Mouse (Mus musculus): ENCODE results near the gene Rnf167.

Rnf167 gene

DNA sequence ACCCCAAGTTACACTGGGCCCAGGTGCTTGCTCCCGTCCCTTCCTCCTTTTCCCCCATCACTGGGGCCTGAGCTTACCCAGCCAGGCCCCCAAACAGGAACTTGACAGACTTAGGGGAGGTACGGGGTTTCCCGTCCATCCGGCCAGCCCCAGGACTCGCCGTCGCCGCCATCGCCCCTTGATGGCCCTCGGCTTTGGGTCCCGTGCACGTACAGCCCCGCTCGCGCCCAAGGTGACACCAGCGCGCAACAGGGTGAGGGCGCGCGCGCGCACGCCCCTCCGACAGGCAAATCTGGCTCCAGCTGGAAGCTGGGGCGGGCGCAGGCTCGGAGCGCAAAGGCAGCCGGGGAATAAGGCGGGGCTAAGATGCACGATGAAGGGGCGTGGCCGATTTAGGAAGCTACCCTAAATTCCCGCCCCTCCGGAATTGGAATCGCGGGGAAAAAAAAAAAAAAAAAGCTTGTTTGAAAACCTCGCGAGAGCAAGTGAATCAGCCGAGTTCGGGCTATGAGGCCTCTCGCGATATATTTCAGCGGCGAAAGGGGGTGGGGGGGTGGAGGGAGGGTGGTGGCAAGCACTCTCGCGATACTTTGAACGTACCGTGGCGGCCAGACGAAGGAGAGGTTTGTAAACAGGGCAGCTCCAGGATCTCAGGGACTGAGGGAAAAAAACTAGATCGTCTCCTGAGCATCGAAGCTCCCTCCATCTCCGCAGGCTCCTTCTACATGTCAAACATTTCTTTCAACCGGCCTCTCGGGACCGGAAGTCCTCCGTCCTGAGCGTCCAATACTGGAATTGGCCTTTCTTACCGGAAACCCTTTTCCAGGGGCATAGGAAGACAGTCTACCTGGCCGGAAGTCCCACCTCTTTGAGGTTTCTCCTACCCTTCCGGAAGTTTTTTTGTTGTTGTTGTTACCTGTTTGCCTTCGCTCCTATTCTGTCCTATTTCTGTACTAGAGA, at the start of gene Rnf167, which contains the start of gene Slc25a11:
TSS of gene Rnf167 (plus strand) at position 545 of the 960 bp plus-strand sequence.
TSS of gene Slc25a11 (minus strand) at position 789 of the 960 bp plus-strand sequence.
- in situ Hi-C loops (cut with MboI, MseI): loop anchor here (5.0 kb wide), 1 partner anchor 980 kb away; the partner anchor contains the start of gene Cd68

- in situ Hi-C loops (cut with MboI, MseI): no loop called here
Observed at GRCm38 (mm10) chr11:70597301-70597700, 49.7 kb upstream of the Rnf167 start.

GRCm38 (mm10) chr11:70598451-70598953, 48.5 kb upstream of the Rnf167 start:
- in situ Hi-C loops (cut with MboI, MseI): no loop called here

DNA sequence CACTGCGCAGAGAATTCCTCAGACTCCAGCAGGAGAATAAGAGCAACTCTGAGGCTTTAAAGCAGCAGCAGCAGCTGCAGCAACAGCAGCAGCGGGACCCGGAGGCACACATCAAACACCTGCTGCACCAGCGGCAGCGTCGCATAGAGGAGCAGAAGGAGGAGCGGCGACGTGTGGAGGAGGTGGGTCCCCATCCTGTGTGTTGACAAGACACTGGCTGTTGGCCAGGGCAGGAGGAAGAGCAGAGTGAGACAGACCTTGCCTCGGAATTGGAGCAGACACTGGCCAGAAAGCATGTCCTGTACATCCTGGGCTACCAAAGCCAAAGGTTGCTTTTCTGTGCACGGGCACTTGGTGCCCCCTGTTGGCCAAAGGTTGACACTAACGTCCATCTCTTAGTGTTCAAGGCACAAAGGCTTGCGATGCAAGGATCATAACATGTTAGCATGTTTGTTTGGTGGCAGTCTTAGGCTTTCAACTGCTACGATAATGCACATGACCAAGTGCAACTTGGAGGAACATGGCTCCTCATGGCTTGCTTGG, 41.9 kb upstream of the Rnf167 start:
- in situ Hi-C loops (cut with MboI, MseI): loop anchor here (10.0 kb wide), 1 partner anchor 170 kb away; the partner anchor contains the start of gene Arrb2

GRCm38 (mm10) chr11:70606717-70607116, 40.3 kb upstream of the Rnf167 start:
- in situ Hi-C loops (cut with MboI, MseI): loop anchor here (10.0 kb wide), 1 partner anchor 172 kb away; the partner anchor contains the start of gene Arrb2

GRCm38 (mm10) chr11:70607611-70608010, 39.4 kb upstream of the Rnf167 start:
- in situ Hi-C loops (cut with MboI, MseI): loop anchor here (10.0 kb wide), 1 partner anchor 173 kb away; the partner anchor contains the start of gene Arrb2

DNA sequence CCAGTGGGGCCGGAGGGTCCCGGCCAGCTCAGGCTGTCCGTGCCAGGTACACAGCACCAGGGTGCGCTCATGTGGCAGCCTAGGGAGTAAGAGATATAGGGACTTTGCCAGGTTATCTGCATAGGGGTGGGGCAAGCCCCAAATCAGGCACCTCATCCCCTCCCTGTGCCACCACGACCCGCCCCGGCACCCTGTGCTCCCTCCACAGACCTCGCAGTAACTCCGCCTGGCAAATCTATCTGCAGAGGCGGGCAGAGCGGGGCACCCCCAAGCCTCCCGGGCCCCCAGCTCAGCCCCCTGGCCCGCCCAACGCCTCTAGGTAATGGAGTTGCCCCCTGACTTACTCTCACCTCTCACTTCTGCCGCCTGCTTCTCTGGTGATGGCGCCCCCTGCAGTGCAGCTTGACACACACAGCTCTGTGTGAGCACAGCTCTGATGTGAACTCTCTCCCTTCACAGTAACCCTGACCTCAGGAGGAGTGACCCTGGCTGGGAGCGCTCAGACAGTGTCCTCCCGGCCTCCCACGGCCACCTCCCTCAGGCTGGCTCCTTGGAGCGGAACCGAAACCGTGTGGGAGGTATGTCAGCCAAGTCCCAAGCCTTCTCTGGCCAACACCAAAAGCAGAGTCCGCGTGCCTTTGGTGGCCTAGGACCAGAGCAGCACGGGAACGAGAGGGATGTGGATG, 38.5 kb upstream of the Rnf167 start:
- in situ Hi-C loops (cut with MboI, MseI): loop anchor here (10.0 kb wide), 1 partner anchor 174 kb away; the partner anchor contains the start of gene Arrb2

DNA sequence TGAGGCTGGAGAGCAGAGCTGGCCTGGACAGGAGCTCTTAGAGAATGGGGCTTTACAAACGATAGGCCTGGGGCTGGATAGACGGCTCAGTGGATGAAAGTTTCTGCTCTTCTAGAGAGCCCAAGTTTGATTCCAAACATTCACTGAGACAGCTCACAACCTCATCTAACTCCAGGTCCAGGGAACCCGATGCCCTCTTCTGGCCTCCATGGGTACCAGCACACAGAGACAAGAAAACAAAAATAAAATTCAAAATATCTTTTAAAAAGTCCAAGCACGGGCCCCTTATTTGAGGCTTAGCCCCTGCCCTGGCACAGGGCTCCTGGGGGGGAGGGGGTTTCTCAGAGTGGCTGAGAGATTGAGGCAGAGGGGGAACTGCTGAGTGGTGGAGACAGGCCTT, 36.3 kb upstream of the Rnf167 start:
- in situ Hi-C loops (cut with MboI, MseI): loop anchor here (5.0 to 10.0 kb wide), 2 partner anchors 86 to 198 kb away; partner anchors contain the start of genes Pelp1 and Psmb6

GRCm38 (mm10) chr11:70612505-70612904, 34.5 kb upstream of the Rnf167 start:
- in situ Hi-C loops (cut with MboI, MseI): loop anchor here (5.0 to 10.0 kb wide), 2 partner anchors 88 to 200 kb away; partner anchors contain the start of genes Pelp1 and Psmb6

GRCm38 (mm10) chr11:70615074-70615473, 32.0 kb upstream of the Rnf167 start:
- in situ Hi-C loops (cut with MboI, MseI): loop anchor here (10.0 kb wide), 1 partner anchor 90 kb away; the partner anchor contains the start of gene Psmb6

DNA sequence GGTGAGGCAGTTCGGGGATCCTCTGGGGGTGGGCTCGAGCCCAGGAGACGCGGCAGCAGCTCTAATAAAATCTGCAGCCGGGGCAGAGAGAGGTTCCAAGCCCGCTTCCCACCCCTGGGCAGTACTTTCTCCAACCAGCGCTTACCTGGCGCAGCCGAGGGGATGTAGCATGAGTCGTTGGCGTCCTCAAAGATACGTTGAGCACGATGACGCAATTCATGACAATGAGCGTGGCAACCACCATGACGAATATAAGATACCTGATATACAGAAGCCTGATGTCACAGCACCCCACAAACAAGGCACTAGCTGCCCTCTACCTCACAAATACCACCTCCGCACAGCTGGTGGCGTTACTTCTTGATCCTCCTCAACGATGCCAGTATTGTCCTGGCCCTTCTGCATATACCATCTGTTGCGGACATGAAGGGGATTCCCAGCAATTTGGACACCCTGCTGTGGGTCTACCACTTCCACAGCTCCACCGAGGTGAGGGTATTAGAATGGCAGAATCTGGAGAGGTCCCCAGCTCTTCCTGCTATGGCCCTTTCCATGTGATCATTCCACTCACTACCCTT, 31.4 kb upstream of the Rnf167 start, which contains the start of gene 4930544D05Rik:
TSS of gene 4930544D05Rik (plus strand) at position 333 of the 578 bp plus-strand sequence.
- in situ Hi-C loops (cut with MboI, MseI): loop anchor here (10.0 kb wide), 1 partner anchor 91 kb away; the partner anchor contains the start of gene Psmb6

- in situ Hi-C loops (cut with MboI, MseI): loop anchor here (10.0 kb wide), 1 partner anchor 94 kb away; the partner anchor contains the start of gene Psmb6
Observed at GRCm38 (mm10) chr11:70619101-70619500, 27.9 kb upstream of the Rnf167 start, which contains the start of gene Chrne. Gene Chrne, minus strand, starts transcription at chr11:70619216.

DNA sequence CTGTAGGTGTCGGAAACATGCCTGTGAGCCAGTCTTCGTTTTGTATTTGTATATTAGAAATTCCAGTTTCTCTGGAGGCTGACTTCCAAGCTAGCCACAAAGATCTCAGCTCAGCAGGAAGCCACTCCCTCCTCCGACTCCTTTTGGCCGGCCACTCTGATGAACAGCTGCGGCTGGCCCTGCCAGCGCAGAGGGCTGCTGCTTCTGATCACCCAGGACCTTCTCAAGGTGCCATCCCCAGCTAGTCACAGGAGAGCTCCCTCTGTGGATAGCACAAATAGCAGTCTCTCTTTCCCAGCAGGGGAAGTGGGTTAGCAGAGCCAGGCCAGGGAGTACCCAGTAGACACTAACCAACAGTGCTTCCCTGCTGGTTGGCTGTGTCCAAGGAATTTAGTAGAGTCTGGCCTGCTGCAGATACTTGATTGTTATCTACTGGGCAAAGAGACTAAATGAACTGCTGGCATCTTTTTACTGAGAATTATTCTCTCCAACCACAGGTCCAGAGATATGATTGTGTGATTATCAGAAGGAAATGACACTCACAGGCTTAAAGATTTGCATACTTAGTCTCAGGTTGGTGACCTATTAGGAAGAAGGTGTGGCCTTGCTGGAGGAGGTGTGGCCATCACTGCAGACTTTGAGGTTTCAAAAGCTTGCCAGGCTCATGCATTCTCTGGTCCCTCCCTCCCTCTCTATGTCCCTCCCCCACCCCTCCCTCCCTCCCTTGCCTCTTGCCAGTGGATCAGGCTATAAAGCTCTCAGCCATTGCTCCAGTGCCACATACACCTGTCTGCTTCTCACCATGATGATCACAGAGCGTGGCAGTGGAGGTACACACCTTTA, 24.8 kb upstream of the Rnf167 start:
- in situ Hi-C loops (cut with MboI, MseI): no loop called here

DNA sequence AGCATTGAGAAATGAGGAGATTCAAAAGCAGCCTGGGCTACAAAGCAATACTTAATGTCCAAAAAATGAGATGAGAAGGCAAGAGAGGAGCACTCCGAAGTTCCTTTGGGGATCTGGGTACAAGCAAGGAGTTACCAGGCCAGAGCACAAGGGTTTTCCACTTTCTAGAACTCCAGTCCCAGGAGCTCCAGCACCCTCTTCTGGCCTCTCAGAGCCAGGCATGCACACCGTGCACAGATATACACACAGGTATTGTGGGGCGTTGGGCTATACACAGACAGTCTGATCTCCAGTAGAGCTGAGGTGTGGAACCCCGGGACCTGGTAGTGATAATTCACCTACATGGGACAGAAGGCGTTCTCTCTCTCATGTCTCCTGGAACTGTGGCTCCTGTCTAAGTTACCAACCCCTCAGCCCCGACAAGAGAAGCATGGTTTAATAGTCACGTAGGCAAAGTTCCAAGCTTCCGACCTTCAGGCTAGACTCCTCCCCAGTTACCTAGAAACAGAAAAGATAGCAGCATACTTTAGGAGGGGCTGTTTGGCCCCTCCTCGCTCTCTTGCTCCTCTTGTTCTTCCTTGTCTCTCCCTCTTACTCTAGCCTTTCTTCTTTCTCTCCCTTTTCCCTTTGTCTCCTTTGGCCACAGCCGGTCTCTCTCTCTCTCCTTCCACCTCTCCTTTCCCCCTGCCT, 23.8 kb upstream of the Rnf167 start:
- in situ Hi-C loops (cut with MboI, MseI): no loop called here

DNA sequence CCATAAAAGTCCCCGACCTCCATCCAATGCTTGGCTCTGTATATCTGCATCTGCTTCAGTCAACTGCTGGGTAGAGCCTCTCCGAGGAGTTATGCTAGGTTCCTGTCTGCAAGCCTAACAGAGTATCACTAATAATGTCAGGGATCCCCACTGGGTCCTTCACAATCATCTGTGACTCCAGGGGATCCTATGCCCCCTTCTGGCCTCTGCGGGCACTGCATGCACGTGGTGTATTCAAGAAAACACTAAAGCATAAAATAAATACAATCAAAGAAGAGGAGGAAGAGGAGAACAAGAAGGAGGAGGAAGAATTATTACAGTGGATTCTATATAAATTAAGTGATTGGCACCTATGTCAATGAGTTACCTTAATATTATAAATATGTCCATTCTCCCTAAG, 21.6 kb upstream of the Rnf167 start:
- in situ Hi-C loops (cut with MboI, MseI): no loop called here

DNA sequence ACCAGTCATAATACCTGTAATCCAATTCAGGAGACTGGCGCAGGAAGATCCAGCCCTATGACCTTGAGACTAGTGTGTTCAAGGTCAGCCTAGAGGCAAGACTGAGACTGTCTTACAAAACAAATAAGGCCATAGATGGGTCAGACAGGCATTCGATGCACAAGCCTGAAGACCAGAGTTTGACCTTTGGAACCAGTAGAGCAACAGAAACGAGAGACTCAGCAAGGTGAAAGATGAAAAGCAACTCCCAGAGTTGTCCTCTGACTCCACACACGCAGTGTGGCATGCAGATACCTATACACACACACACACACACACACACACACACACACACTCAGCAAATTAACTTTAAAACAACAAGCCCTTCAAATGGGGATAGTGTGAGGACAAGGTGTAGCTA, 20.2 kb upstream of the Rnf167 start:
- in situ Hi-C loops (cut with MboI, MseI): no loop called here

GRCm38 (mm10) chr11:70628431-70628830, 18.6 kb upstream of the Rnf167 start:
- in situ Hi-C loops (cut with MboI, MseI): no loop called here

GRCm38 (mm10) chr11:70629557-70629956, 17.5 kb upstream of the Rnf167 start:
- in situ Hi-C loops (cut with MboI, MseI): no loop called here

DNA sequence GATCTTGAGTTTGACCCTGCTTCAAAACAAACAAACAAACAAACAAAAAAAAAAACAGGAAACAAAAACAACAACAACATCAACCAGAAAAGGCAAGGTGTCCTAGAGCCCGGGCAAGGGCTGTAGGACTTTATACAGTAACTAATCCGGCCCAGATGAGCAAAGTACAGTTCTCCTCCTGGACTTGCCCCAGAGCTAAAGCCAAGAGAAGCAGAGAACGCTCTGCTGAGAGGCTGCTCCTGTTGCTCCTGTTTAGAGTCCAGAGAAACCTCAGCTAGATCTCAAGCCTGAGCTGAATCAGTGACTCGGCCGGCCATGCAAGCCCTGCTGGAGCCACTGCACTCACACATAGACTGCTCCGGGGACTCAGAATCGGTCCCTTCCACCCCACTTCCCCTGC, 16.9 kb upstream of the Rnf167 start:
- in situ Hi-C loops (cut with MboI, MseI): loop anchor here (5.0 kb wide), 1 partner anchor 127 kb away; no protein-coding TSS in a partner anchor

All from regulatory T cell (primary cell).